Mouse (Mus musculus) erythroblast, embryonic 14.5 days (primary cell): ENCODE data around the gene Zfp442. TPM values are rescaled to one million over a fixed set of nuclear protein-coding genes. Genes with fewer than 3 reads are reported as not detected.

Experiments used
- polyA plus RNA-seq: library from polyadenylated mRNA; stranded (reverse); fragments of >175 nt; gene quantifications from 2 replicates; pipeline ENCODE4 v1.2.3, GENCODE M21; 2012

Zfp442 gene
- polyA plus RNA-seq, 1 experiment, result not detected

Other genes starting within 250 kb of the Zfp442 start
- not detected in 2 replicates for gene Zfp937, start 233.4 kb downstream of the Zfp442 start, polyA plus RNA-seq
- gene Gm21994, start 195.9 kb downstream of the Zfp442 start, polyA plus RNA-seq, result not detected in 2 replicates
- not detected in 2 replicates for gene Gm14124, start 194.0 kb downstream of the Zfp442 start, polyA plus RNA-seq
- gene Gm10130, start 127.8 kb downstream of the Zfp442 start, polyA plus RNA-seq, result not detected in 2 replicates
- gene 3300002I08Rik, start 88.7 kb downstream of the Zfp442 start, polyA plus RNA-seq, result not detected in 2 replicates
- gene Zfp345, start 33.6 kb upstream of the Zfp442 start, polyA plus RNA-seq, result not detected in 2 replicates
- gene Cst7, start 118.9 kb upstream of the Zfp442 start, polyA plus RNA-seq, result 0.04 TPM in 1 of 2 replicates, not detected in the other
- gene Apmap, start 157.1 kb upstream of the Zfp442 start, polyA plus RNA-seq, result 3.2 and 3.3 TPM in 2 replicates
- 1.8 and 2.1 TPM in 2 replicates for gene Acss1, start 217.0 kb upstream of the Zfp442 start, polyA plus RNA-seq
- not detected in 2 replicates for gene Vsx1, start 237.9 kb upstream of the Zfp442 start, polyA plus RNA-seq